Mouse (Mus musculus): ENCODE measurements around the gene Bmp6.

Gene Bmp6

DNA sequence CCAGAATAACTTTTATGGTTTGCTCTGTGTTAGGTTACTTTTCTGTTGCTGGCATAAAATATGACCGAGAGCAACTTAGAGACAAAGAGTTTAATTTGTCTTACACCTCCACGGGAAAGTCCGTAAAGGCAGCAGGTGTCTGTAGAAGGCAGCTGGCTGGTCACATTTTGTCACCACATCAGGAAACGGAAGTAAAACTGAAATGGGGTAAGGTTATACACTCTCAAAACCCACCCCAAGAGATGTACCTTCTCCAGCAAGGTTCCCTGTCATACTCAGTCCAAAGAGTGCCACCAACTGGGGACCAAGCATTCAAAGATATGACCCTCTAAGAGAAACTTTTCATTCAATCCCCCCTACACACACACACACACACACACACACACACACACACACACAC lies 201.8 kb downstream of the Bmp6 start:
- no peak for DNase-seq (ENCODE audit: low spot score)

DNA sequence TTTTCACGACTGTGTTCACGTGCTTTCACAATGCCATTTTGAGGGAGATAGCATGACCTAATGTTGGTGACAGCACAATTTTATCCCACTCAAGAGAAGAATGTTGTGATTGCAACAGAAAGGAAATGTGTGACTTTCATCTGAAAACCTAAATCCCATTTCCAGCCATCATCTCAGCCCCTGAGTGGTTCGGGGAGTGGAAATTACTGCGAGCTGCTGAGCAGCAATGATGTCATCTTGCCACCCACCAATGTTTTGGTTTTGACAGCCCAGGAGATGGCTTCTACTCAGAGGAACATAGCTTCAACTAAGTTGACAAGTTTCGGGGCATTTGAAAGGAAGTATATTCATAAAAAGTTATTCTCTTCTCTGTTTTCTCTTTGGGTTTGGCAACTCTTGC lies 202.8 kb downstream of the Bmp6 start:
- DNase-seq (ENCODE audit: low spot score): no peak

DNA sequence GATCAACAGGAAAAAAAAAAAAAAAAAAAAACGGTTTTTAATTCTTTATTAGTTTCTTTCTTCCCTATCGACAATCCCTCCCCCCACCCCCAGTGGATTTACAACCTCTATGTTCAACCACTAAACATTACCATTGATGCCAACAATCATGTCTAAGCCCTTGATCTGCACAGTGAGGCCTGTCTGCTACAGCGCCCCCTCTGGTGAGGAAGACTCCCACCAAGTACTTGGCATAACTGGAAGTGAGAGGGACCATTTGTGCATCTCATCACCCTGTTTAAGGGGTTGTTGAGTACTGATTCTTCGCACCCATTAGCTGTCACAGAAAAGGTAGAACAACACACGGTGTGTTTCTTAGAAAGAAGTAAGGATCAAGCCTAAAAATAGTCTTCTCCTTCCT lies 203.8 kb downstream of the Bmp6 start:
- no peak for DNase-seq (ENCODE audit: low spot score)

All from urinary bladder, postnatal 14 days (tissue).